Mouse (Mus musculus): ENCODE results near the gene Gprc5a.

The Gprc5a gene

DNA sequence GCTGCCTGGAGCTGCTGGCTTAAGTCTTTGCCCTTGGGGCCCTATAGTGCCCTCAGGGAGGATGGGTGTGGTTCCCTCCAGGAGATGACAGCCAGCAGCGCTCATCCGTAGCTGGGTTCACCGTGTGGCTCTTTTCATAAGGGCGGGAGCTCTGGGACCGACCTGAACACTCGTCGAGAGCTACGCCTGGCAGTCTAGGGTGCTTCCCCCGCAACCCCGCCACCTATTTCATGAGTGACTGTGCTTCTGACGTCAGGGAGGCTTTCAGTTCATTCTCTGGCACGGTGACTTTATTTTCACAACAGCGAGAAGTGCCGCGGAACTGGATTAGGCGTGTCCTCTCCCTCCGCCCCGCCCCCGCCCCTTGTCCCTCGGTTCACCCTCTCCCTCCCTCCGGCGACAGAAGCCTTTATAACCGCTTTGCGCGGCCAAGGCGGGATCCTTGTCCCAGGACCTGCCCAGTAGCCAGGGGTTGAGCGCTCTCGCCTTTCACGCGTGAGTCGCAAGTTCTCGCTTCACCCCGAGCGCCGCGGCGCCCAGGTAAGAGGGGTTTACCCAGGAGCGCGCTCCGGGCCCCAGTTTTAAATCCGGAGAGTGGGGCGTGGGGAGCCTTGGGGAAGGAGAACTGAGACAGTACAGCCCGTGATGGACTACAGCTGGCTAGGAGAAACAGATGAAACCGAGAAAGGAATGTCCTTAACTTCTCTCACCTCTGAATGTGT is at the start of gene Gprc5a:
Gene Gprc5a, plus strand, starts transcription at position 416 of the 722 bp plus-strand sequence.
- peak; percentile 17 for DNase-seq (ENCODE audit: low spot score)

DNA sequence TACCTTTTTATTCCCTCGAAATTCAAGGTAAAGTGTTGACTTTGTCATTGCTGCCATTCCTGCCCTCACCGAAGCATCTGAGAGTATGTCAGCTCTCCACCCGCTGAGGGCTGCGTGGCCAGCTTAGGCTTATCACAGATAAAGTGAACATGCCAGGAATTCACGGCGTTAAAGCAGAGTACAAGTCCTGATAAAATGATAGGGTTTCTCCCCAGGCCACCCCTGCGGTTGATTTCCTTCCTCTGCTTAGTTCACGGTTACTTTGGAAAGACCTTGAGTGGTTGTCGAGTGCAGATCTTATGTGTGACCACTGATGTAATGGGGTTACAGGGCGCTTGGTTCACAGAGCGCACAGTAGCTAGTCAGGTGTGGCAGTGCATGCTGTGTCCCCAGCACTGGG is 48.2 kb upstream of the Gprc5a start:
- DNase-seq (ENCODE audit: low spot score) = no peak

DNA sequence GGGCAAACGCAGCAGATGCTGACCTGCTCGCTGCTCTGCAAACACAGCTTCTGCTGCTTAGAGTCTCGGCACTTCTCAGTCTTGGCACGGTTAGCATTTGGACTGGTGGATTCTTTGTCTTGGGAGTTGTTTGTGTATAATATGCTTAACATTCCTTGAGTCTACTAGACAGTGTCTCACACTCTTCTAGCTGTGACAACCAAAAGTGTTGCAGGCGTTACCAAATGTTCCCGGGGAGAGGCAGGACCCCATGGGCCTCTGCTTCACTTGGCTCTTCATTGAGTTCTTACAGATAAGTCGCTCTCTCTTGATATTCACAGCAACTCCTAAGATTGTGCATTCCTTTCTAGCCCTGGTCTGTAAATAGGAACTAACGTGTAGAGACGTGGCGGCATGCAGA is 45.9 kb upstream of the Gprc5a start:
- no peak for DNase-seq (ENCODE audit: low spot score)

DNA sequence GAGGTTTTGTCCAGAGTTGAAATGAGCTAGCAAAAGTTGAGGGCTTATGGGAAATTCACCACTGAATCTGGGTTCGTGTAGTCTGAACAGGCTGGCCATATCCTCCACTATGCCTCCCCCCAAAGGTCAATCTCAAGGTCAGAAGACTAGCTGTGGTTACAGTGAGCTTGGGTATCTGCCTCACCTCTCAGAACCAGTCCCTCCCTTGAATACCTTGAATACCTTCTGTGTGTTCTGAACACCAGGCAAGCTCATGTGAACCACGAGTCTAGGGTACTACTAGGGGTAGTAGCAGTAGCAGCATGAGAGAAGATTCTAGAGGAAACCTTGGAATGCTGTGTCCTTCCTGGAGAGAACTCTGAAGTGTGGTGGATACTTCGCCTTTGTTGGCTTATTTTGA is 43.8 kb upstream of the Gprc5a start:
- DNase-seq (ENCODE audit: low spot score) = no peak

DNA sequence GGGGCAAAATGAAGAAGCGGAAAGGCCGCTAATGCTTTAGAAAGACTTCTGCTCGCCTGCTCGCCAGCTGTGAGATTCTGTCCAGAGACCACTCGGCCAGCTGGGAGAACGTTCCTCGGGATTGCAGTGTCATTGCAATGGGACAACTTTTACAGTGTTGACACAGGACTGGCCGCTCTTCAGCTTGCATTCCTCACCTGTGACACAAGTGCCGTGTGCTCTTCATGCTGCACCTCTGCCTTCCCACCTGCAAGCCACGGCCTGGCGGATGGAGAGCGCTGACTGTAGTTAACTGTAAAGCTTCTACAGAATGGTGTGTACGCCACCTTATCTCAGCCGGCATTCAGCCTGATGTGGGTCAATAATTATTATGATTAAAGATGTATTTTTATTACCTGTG is 42.1 kb upstream of the Gprc5a start:
- DNase-seq (ENCODE audit: low spot score) = no peak

DNA sequence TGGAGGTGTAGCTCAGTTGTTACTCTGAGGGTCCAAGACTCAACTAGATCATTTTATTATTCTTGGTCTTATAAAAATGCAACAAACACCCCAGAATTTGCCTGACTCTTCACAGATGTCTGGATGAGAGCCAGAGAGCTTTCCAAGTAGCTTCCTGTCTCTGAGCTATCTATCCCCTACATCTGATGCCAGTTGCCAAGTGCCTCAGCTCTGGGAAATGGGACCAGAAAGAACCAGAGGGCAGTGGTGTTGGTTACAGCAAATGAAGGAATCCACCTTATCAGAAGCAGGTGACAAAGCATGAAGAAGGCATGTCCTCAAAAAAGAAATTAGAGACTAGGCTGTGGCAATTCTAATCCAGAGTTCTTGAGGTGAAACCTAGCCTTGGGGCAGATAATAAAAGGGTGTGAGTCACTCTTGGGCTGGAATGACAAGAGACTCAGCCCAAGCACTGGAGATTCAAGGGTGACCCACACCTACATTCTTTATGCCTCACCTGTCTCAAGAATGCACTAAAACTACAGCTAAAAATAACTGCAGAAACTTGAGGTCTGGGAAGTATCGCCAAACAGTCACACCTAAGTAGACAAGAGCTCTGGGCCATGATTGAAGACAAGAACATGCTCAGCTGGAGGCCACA is 40.5 kb upstream of the Gprc5a start:
- DNase-seq (ENCODE audit: low spot score) = no peak

DNA sequence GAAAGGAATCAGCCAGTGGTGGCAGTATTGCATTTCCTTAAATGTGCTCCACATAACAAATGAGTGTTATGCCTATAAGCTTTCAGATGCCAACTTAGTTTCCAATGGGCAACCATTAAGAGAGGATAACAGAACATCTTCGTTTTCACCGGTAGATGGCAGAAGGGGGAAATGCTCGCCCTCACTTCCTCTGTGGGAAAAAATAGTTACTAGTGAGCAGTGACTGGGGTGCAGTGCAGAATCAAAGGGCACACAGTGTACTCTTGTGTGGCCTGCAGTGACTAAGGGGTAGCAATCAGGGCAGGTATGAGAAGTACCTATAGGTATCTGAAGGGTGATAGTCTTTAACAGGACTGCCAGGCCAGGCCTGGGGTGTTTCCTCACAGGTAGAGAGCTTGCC is 39.2 kb upstream of the Gprc5a start:
- DNase-seq (ENCODE audit: low spot score) = no peak

DNA sequence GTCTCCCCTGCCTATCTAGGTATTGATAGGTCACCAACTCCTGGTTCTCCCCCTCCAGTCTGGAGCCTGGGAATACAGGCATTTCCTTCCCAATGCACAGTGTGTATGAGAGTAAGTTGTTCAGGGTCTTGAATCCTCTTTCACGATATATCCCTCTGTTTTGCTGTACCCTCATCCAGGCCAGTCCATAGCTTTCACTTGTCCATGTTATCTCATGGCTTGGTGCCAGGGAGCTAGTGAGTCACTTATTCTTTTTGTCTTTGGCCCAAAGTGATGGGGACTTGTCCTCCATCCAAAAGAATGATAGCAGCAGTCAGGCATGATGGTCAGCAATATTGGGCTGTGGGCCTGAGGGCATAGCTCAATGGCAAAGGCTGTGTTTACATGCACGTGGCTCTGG is 38.7 kb upstream of the Gprc5a start:
- DNase-seq (ENCODE audit: low spot score) = no peak

DNA sequence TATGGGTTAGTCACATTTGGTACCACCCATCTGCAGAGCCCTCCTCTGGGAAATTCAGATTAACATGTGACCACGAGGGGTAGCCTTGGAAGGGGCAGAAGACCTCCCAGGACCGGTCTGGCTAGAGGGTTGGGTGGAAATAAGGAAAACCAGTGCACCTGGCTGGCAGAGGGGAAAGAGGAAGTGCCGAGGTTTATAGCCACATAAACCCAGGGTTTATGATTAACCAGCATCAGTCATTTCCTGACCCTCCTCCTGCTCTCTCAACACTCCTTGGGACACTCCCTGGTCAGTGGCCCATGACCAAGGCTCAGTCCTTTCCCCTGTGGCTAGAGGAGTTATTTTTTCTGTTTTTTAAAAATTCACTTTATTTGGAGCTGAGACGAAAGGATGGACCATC is 36.2 kb upstream of the Gprc5a start:
- no peak for DNase-seq (ENCODE audit: low spot score)

DNA sequence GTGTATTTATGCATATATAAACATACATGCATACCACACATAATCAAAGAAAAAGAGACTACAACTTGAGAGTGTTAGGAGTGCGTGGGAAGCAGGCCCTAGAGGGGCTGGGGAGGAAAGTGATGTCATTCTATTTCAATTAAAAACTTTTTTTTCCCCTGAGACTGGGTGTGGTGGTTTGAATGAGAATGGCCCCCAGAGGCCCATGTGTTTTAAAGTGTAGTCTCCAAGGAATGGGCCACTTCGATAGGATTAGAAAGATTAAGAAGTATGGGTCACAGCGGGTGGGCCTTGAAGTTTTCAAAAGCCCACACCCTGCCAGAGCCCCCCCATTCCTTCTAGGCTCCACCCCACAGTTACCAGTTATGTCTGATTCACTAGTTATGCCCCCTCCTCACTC is 26.8 kb upstream of the Gprc5a start:
- no peak for DNase-seq (ENCODE audit: low spot score)

DNA sequence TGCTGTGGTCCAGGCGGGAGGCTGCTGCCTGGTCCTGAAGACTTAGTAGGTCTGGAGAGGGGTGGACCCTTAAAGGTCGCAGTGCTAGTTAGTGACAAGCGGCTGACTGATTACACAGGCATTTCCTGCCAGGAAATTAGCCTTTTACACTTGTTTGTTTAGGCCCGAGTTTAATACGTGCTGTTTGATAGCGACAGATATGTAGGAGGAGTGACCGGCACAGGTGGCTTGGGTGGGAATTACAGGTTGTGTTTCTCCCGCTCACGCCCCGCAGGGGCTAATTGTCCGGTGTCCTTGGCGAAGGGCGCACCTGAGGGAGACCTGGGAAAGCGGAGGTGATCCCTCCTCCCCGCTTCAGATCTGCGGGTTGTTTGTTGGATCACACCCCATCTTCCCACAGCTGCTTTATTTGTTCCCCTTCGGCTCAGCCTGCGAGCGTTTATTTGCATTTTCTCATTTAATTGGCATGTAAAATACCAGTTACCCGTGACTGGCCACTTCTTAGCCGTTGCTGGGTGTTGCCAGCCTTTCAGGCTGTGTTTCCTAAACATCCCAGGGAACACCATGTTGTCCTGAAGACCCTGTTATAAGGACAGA is 25.1 kb upstream of the Gprc5a start:
- no peak for DNase-seq (ENCODE audit: low spot score)

DNA sequence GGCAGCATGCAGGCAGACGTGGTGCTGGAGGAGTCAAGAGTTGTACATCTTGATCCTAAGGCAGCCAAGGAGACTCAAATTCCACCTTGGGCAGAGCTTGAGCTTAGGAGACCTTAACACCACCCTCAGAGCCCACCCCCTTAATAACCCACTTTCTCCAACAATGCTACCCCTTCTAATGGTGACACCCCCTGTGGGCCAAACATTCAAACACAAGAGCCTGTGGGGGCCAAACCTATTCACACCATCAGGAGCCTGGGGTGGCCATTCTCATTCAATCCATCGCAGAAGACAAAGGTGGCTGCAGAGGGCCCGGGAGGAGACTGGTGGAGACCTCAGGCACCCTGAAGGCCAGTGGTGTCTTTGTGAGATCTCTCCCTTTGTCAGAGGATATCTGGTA is 23.5 kb upstream of the Gprc5a start:
- DNase-seq (ENCODE audit: low spot score) = no peak

DNA sequence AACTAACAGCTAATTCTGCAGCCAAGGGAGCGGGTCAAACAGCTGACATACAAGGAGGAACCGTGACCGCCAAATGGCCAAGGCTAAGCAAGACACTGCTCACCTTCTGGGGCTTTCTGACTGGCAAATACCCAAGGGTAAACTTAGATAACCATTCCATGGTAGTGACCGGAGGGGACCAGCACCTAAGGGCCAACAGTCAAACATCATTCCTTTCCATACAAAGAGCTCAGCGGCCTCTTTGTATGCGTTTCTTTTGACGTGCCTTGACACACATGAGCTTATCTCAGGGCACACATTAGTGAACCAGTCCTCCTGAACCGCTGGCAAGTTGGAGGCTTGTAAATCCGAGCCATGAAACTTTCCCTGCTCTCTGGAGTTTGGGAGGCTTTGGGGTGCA is 18.2 kb upstream of the Gprc5a start:
- DNase-seq (ENCODE audit: low spot score) = no peak

DNA sequence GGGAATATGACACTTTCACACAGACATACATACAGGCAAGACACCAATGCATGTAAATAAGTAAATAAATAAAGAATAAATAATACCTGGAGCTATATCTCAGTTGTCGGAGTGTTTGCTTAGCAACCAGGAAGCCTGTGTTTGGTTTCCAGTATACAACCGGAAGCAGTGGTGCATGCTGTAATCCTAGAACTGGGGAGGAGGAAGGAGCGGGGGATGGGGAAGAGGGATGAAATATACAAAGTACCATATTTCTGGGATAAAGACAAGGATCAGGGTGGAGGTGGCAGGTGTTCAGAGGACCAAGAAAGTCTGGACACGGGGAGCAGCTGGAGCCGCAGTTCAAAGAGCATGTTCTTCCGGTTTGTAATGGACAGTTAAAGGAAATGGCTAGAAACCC is 16.9 kb upstream of the Gprc5a start:
- no peak for DNase-seq (ENCODE audit: low spot score)

DNA sequence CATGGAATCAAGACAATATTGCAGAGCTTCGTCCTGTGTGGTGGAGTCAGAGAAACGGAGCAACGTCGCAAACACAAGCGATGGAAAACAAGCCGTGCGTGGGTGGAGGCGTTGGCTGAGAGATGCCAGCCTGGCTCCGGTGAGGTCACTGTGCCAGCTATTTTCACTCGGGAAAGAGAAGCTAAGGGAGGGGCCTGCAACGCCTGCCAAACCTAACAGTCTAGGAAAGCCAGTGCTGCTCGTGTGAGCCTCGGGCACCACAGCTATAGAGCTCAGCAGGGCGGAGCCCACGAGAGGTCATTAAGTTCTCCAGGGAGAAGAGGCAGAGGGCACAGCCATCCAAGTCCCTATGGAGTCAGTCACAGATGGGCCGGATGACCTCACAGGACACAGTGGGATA is 16.5 kb upstream of the Gprc5a start:
- DNase-seq (ENCODE audit: low spot score) = peak; percentile 11

DNA sequence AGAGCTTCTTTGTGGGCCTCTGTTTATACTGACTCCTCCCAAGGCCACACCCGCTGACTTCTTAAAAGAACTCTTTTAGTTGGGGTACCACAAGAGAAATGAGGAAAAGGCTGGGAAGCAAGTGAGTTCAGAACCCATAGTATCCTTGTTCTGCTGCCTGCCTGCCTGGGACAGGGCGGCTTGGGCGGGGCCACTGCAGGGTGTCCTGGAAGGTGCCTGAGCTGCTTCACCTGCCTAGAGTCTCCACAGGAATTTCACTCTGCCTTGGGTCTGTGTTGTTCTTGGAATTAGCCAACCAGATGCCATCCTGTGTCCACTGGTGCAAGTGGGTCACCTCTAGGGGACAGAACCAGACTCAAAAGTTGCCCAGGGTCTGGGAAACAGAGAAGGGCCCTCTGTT is 11.7 kb upstream of the Gprc5a start:
- DNase-seq (ENCODE audit: low spot score) = no peak

DNA sequence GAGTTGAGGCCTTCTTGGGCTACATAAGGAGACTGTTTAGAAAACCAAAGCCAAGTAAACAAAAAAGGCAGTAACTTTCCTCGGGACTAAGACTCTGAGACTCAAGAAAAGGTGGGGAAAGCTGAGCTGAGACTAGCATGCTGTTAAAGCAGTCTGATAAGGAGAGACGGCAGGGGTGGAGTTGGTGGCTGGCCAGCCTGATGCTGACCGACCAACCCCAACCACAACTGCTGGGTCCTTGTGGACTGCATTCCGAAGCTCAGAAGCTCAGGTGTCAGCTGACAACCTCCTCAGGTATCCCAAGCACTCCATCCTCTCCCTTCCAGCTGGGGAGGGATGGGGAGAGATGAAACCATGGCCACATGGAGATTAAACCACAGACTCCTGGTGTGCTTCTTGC is 9.6 kb upstream of the Gprc5a start:
- no peak for DNase-seq (ENCODE audit: low spot score)

DNA sequence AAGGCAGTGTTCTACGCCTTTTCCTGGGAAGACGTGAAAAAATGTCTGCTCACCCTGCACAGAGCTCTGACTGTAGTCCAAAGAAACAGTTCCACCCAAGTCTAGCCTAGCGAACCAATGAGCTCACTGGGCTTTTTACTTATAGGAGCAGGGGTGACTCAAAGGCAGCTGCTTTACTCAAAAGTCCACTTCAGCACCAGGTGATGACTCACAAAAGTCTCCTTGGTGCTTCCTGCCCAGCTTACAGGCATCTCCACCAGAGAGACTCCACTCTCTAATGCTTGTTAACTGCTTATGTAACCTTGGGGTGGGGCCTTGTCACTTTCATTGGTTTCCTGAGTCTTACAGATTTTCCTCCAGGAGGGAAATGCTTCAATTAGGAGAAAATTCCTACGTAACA is 4.7 kb upstream of the Gprc5a start:
- DNase-seq (ENCODE audit: low spot score) = no peak

DNA sequence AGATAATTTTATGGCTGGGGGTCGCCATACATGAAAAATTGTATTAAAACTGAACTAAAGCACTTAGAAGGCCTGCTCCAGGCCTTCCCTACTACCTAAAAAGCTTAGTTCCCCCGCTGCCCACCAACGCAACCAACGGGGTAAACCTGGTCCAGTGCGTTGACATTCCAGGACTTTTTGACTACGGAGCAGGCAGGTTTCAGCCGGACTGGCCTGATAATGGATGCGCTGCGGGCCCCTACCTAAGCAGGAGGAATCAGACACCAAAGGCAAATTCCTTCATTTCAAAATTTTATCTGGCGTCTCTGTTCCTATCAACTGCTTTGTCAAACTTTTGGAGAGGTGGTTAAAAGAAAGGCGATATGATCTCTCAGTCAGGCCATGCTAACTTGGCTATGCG is 830 bp upstream of the Gprc5a start:
- no peak for DNase-seq (ENCODE audit: low spot score)

DNA sequence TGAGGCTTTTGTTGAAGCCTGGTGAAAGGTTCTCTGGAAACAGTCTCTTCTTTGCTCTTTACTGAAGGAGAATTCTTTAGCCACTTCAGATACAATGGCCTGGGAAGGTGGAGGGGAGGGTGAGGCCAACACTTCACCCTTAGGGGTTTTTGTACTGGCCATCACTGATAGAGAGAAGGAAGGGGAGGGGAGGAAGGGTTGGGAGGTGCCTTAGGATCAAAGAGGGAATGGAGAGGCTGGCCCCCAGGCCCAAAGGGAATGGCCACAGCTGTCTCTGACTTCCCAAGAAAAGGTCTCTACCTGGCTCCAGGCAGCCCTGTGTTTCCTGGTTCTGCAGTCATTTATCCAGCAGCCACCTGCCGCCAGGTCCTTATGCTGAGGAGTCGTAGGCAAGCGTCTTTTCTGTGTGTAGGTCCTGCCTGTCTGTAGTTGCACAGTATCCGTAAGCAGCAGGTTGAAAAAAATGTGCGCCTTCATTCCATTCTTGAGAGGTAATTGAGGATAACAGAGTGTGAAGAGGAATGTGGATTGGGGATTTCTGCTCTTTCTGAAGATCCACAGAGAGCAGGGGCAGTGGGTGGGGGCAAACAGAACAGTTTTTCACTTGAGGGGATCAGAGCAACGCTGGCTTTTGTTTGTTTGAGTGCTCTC is 1.5 kb downstream of the Gprc5a start:
- DNase-seq (ENCODE audit: low spot score) = no peak

DNA sequence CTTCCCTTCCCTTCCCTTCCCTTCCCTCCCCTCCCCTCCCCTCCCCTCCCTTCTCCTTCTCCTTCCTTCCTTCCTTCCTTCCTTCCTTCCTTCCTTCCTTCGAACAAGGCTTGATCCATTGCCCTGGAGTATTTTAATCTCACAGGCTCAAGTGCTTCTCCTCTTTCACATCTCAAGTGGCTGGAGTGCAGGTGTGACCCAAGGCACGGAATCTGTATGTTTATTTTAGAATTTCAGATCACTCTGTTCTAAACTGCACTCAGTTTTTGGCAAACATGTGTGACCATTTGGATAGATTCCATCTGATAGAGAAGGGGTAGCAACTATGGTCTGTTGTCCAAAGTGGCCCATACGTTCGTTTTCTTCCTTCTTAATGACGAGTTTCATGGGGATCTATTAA is 2.8 kb downstream of the Gprc5a start:
- no peak for DNase-seq (ENCODE audit: low spot score)

DNA sequence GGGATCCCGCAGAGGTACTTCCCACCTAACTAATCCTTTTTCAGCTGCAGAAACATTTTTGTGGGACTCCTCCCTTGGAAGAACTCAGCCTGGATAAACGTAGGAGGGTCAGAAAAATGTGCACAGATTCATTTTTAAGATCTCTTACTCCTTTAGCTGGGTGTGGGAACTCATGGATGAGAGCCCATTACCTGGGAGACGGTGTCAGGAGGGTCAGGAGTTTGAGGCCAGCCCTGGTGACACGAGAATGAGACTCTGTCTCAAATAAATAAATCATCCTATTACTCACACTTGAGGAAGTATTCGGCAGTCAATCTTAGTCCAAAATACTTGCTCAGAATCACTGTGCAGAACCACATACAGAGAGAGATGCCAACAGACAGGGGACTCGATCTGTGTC is 4.4 kb downstream of the Gprc5a start:
- no peak for DNase-seq (ENCODE audit: low spot score)

DNA sequence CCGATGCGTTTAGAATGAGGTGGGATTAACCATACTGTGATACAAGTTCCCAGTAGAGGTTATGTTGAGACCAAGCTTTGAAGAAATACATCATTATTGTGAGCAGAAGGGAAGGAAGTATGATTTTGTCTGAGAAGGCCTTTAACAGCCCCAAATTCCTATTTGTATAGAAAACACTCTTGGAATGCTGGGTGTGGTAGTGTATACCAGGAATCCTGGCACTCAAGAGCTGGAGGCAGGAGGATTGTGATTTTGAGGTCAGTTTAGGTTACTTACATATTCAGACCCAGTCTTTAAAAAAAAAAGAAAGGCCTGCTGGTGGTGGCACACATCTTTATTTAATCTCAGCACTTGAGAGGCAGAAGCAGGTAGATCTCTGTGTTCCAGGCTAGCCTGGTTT is 4.9 kb downstream of the Gprc5a start:
- no peak for DNase-seq (ENCODE audit: low spot score)
